Mouse (Mus musculus) heart, postnatal 0 days (tissue): ENCODE data around the gene Irf6. TPM values are rescaled to one million over a fixed set of nuclear protein-coding genes. Genes with fewer than 3 reads are reported as not detected.

Experiments
- ATAC-seq: fragments of 200-750 bp; cut with Nextera tagmentation; 2 replicates; pipeline ENCODE4 v1.8.0; 2017; ENCODE audit warnings: low read depth, moderate number of reproducible peaks, moderate library complexity; ENCODE audit not compliant: insufficient read depth
- DNase-seq: peaks from one replicate; pipeline ENCODE4 v3.0.0-alpha.2; 2016; ENCODE audit warnings: low spot score
- H3K27ac ChIP-seq: fragments of 300-500 bp; sonication (generic); 2 replicates; pipeline ENCODE4 v1.5.1; 2014; ENCODE audit warnings: low read depth, mild to moderate bottlenecking
- H3K27me3 ChIP-seq: fragments of 300-500 bp; sonication (generic); 2 replicates; pipeline ENCODE4 v1.6.1; 2014; ENCODE audit warnings: low read length, mixed read lengths; ENCODE audit not compliant: control insufficient read depth, insufficient read depth
- H3K36me3 ChIP-seq: fragments of 300-500 bp; sonication (generic); replicated peaks from 2 replicates; pipeline ENCODE4 v1.6.1; 2014; ENCODE audit warnings: low read length, mixed read lengths; ENCODE audit not compliant: control insufficient read depth, insufficient read depth
- H3K4me1 ChIP-seq: fragments of 300-500 bp; sonication (generic); 2 replicates; pipeline ENCODE4 v1.6.1; 2014; ENCODE audit warnings: antibody characterized with exemption; ENCODE audit not compliant: control insufficient read depth, insufficient read depth
- H3K4me2 ChIP-seq: fragments of 300-500 bp; sonication (generic); 2 replicates; pipeline ENCODE4 v1.6.1; 2014; ENCODE audit warnings: low read depth, mild to moderate bottlenecking, low read length, moderate library complexity
- H3K4me3 ChIP-seq: fragments of 300-500 bp; sonication (generic); 2 replicates; pipeline ENCODE4 v1.5.1; 2014; ENCODE audit warnings: low read depth, low read length
- H3K9ac ChIP-seq: fragments of 300-500 bp; sonication (generic); replicated peaks from 2 replicates; pipeline ENCODE4 v1.6.1; 2014; ENCODE audit warnings: low read depth, low read length, mixed read lengths
- H3K9me3 ChIP-seq: fragments of 300-500 bp; sonication (generic); replicated peaks from 2 replicates; pipeline ENCODE4 v1.6.1; 2016; ENCODE audit warnings: low read length; ENCODE audit not compliant: control insufficient read depth
- CTCF ChIP-seq: IDR thresholded peaks from 2 replicates; pipeline ENCODE4 v1.5.1; 2016; ENCODE audit warnings: antibody characterized with exemption, control low read depth, low read depth
- EP300 ChIP-seq: IDR thresholded peaks from 2 replicates; pipeline ENCODE4 v1.6.1; 2016; ENCODE audit warnings: antibody characterized with exemption, low read depth
- WGBS: fragments of 180-500 bp; shearing (Covaris S2); extraction: QIAGEN DNeasy Blood & Tissue Kit; methylation state at CpG from one replicate; pipeline ENCODE4 v1.1.7; 2014; 5-methylcytosine and 5-hydroxymethylcytosine counted together
- polyA plus RNA-seq: library from polyadenylated mRNA; unstranded; fragments of >200 nt; fragmentation: Nextera tagmentation; extraction: Ambion mirVana; gene quantifications from 2 replicates; pipeline ENCODE4 v1.2.1, GENCODE M21; 2015
- total RNA-seq: library from RNA; depleted of rRNA; stranded (reverse); fragments of >200 nt; gene quantifications from 2 replicates; pipeline ENCODE4 v1.2.3, GENCODE M21; 2014; ENCODE audit warnings: low replicate concordance

Irf6 gene
- total and polyA plus RNA-seq, 2 experiments from 2014 or later, result 2.2 to 6.6 TPM

DNA sequence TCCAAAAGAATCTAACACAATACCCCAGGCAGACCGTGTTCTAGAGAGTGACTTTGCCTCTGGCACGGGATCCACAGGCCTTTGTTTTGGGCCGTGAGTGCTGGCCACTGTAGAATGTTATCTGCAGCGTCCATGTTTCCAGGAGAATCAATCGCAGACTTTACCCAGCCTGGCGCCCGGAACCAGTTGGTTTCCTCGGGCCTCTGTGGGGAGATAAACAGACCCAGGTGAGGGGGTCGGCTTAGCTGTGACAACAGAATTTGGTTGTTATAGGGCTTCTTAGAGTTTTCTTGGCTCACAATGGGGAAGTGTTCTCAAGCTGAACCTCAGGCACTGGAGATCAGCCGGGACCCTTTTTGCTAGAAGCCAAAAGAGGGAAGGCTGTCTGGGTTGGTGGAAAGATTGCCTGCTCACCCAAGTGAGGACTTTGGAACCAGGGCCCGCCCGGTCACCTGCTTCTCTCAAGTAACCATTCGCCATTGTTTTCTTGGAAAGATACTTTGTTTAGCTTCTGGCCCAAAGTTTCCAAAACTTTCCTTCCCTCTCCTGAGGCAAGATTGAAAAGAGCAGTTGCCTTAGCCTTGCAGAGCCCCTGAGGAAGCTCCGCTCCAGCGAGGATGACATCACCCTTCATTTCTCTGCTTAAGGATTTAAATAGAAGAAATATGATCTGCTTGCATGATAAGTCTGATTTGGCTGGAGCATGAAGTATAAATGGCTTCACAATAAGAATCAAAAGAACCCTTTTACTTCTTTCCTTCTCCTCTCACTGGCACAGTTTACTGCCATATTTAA, 3.6 kb downstream of the Irf6 start:
- Histone ChIP-seq H3K9ac (no peak overlapping the region), H3K9me3 (no peaks in the 10 kb centered on the region), H3K27ac (peak overlapping the region; percentile 52), H3K36me3 (no peaks in the 10 kb centered on the region), H3K4me3 (no peak overlapping the region), H3K4me2 (no peak overlapping the region), H3K27me3 (peaks cover 16% of the 10 kb centered on the region; the same call in 1 of the 2 replicates), H3K4me1 (peaks cover 14% of the 10 kb centered on the region; the same call in 1 of the 2 replicates)
- no peak for ATAC-seq
- DNase-seq, result no peak
- 46% methylated on average over 15 of the region's 15 CpGs for WGBS
- TF ChIP-seq CTCF, result no peak
- TF ChIP-seq EP300, result no peak

DNA sequence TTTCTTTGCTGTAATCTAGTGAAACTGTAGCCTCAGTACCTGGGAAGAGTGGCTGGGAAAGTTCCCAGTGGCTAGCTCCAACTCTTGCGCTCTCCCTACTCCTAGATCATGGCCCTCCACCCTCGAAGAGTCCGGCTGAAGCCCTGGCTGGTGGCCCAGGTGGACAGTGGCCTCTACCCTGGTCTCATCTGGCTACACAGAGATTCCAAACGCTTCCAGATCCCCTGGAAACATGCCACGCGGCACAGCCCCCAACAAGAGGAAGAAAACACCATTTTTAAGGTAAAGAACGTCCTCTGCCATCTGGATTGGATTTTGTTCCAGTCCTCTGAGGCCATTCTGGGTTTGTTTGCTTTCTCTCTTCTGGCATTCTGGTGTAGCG, 4.2 kb downstream of the Irf6 start:
- Histone ChIP-seq H3K27ac (peak overlapping the region; percentile 52), H3K4me2 (no peak overlapping the region)

GRCm38 (mm10) chr1:193159163-193159562, 6.3 kb downstream of the Irf6 start:
- no peaks in the 10 kb centered on the region for H3K9me3 ChIP-seq
- 47% methylated on average over 3 of the region's 3 CpGs for WGBS
- H3K4me3 ChIP-seq, result no peak overlapping the region
- H3K4me1 ChIP-seq, result peaks cover 6% of the 10 kb centered on the region; the same call in 1 of the 2 replicates
- no peak overlapping the region for H3K27ac ChIP-seq
- no peak overlapping the region for H3K9ac ChIP-seq
- H3K36me3 ChIP-seq, result no peaks in the 10 kb centered on the region
- peaks cover 3% of the 10 kb centered on the region; the same call in 1 of the 2 replicates for H3K27me3 ChIP-seq
- no peak for ATAC-seq
- no peak for TF ChIP-seq EP300
- no peak for TF ChIP-seq CTCF
- DNase-seq, result no peak
- H3K4me2 ChIP-seq, result no peak overlapping the region

More for the DNA sequence above, 4.2 kb downstream of the Irf6 start:
- H3K36me3 ChIP-seq, result no peaks in the 10 kb centered on the region
- WGBS, result 74% methylated on average over 8 of the region's 8 CpGs
- H3K4me3 ChIP-seq, result no peak overlapping the region
- peaks cover 12% of the 10 kb centered on the region; the same call in 1 of the 2 replicates for H3K4me1 ChIP-seq
- no peak for ATAC-seq
- no peaks in the 10 kb centered on the region for H3K9me3 ChIP-seq
- peaks cover 16% of the 10 kb centered on the region; the same call in 1 of the 2 replicates for H3K27me3 ChIP-seq
- no peak overlapping the region for H3K9ac ChIP-seq
- no peak for DNase-seq
- TF ChIP-seq EP300, result no peak
- TF ChIP-seq CTCF, result no peak

GRCm38 (mm10) chr1:193159613-193160012, 6.7 kb downstream of the Irf6 start:
- Histone ChIP-seq H3K4me2 (no peak overlapping the region), H3K36me3 (no peaks in the 10 kb centered on the region), H3K4me3 (no peak overlapping the region), H3K27me3 (no peaks in the 10 kb centered on the region), H3K9me3 (no peaks in the 10 kb centered on the region), H3K9ac (no peak overlapping the region), H3K4me1 (peaks cover 6% of the 10 kb centered on the region; the same call in 1 of the 2 replicates), H3K27ac (no peak overlapping the region)
- ATAC-seq (no peak), DNase-seq (no peak)
- WGBS, result 64% methylated on average over 1 of the region's 1 CpGs
- TF ChIP-seq EP300, result no peak
- TF ChIP-seq CTCF, result no peak

DNA sequence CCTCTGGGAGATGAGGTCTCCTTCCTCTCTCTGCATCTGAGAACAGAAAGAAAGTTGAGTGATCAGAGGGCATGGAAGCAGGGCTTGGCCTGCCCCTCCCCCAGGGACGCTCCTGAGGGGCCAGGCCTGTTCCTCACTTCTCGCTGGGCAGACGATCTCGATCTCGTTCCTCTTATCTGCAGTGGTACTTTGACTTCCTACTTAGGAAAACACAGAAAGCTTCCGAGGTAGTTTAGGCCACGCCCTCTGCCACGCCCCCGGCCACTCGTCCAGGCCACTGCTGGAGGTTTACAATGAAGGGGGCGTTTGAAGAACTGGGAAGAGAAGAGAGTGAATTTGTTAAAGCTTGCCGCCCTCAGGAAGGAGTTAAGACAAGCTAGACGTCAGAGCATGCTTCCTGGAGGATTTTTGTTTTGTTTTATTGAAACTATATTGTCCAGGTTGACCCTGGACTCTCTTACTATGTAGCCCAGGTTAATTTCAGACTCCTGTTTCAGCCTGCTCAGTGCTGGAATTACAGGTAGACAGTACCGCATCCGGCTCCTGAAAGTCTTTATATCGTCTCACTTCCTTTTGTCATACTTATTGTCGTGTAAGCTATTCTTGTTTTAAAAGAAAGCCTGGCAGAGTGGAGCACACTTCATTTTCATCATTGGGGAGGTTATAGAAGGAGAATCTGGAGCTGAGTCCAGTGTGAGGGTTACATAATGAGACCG, 7.6 kb downstream of the Irf6 start:
- TF ChIP-seq EP300 (no peak), CTCF (no peak)
- DNase-seq (peak; percentile 30), ATAC-seq (peak; percentile 72)
- Histone ChIP-seq H3K9me3 (no peaks in the 10 kb centered on the region), H3K9ac (peak overlapping the region; percentile 43; the same call in 1 of the 2 replicates), H3K4me3 (peak overlapping the region; percentile 35), H3K4me2 (peak overlapping the region; percentile 57), H3K27me3 (no peaks in the 10 kb centered on the region), H3K36me3 (no peaks in the 10 kb centered on the region), H3K27ac (no peak overlapping the region), H3K4me1 (peaks cover 6% of the 10 kb centered on the region; the same call in 1 of the 2 replicates)
- 12% methylated on average over 18 of the region's 18 CpGs for WGBS
